Mouse (Mus musculus): ENCODE results near the gene Ccdc163. TPM values are rescaled to one million over a fixed set of nuclear protein-coding genes. Genes with fewer than 3 reads are reported as not detected.
"Not testable (repeated sequence)": the region's sequence is repeated elsewhere in the genome, so short reads cannot be mapped to it uniquely, and the experiment has no call there.

Ccdc163 gene
- not detected in 2 replicates for polyA plus RNA-seq (2012; ENCODE audit: insufficient read depth, insufficient read length, low replicate concordance, missing spikeins)

DNA sequence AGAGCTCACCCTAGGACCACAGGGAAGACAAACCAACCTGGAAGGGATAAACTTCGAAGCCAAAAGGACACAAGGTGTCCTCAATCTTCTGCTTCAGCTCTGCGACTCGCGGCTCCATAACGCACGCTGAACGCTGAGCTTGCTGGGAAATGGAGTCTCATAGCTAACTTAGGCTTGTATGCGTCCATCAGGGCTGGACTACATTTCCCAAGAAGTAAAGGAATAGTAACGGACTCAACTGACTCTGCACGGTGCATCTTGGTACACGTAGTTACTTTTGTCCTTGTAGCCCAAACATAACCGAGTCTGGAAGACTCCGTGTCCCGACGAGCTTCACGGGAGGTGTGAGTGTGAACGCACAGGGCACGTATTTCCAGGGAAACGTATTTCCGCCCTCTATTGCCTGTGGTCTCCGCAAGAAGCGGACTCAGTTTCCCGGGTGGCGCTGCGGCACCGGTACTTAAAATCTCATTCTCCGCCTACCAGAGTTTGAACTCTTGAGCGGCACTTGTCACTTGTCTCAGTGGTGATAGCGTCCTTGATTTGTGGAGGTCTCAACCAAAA is at the start of gene Ccdc163, which contains the start of gene Mmachc:
Gene Ccdc163 (plus strand): TSS at position 309 of the 564 bp plus-strand sequence.
Gene Mmachc (minus strand): TSS at position 206 of the 564 bp plus-strand sequence.
- Histone ChIP-seq H3K4me1 (ENCODE audit: control insufficient read depth, insufficient read depth, low read length) (no peaks in the 10 kb centered on the region; the same call in 1 of the 2 replicates), H3K4me3 (ENCODE audit: insufficient read depth, low read depth, low read length) (peak within 1 kb of the TSS; percentile 88), H3K27ac (ENCODE audit: insufficient read depth, low read depth, low read length) (peak within 1 kb of the TSS; percentile 87)
- WGBS, result under 1% methylated on average over 29 of the region's 29 CpGs
- TF ChIP-seq CTCF (IDR thresholded peaks at IDR 0.05; ENCODE audit: insufficient read depth, low read depth, low read length) (no peak), POLR2A (IDR thresholded peaks at IDR 0.05; ENCODE audit: insufficient read depth, low read depth, low read length) (peak; percentile 59)

DNA sequence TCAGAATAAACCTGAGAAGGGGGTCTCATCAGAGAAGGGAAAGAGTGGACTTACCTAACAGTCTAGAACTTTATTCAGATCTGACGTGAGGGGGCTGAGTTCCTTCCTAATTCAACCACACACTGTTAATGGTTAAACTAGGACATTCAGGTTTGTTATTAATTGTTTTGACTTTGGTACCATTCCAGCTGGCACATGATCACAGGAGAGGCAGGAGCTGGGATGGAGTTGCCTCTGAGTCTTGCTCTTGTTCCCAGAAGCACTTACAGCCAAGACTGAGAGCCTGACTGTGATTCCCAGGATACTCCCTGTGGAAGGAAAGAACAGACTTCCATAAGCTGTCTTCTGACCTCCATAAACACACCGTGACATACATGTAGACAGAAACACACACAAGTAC is 48.8 kb upstream of the Ccdc163 start:
- no peak for TF ChIP-seq POLR2A (IDR thresholded peaks at IDR 0.05; ENCODE audit: insufficient read depth, low read depth, low read length)
- TF ChIP-seq CTCF (IDR thresholded peaks at IDR 0.05; ENCODE audit: insufficient read depth, low read depth, low read length), result no peak
- Histone ChIP-seq H3K27ac (ENCODE audit: insufficient read depth, low read depth, low read length) (no peak overlapping the region), H3K4me3 (ENCODE audit: insufficient read depth, low read depth, low read length) (no peak overlapping the region), H3K4me1 (ENCODE audit: control insufficient read depth, insufficient read depth, low read length) (no peaks in the 10 kb centered on the region)
- 32% methylated on average over 2 of the region's 2 CpGs for WGBS

DNA sequence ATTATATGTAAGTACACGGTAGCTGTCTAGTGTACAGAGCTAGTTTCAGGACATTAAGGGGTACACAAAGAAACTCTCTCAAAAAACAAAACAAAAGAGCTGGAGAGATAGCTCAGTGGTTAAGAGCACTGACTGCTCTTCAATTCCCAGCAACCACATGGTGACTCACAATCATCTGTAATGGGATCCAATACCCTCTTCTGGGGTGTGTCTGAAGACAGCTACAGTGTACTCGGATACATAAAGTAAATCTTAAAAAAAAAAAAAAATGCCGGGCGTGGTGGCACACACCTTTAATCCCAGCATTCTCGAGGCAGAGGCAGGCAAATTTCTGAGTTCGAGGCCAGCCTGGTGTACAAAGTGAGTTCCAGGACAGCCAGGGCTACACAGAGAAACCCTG is 48.4 kb upstream of the Ccdc163 start:
- not testable (repeated sequence) for H3K4me3 ChIP-seq (ENCODE audit: insufficient read depth, low read depth, low read length); H3K4me1 ChIP-seq (ENCODE audit: control insufficient read depth, insufficient read depth, low read length); H3K27ac ChIP-seq (ENCODE audit: insufficient read depth, low read depth, low read length)
- 78% methylated on average over 6 of the region's 6 CpGs for WGBS

DNA sequence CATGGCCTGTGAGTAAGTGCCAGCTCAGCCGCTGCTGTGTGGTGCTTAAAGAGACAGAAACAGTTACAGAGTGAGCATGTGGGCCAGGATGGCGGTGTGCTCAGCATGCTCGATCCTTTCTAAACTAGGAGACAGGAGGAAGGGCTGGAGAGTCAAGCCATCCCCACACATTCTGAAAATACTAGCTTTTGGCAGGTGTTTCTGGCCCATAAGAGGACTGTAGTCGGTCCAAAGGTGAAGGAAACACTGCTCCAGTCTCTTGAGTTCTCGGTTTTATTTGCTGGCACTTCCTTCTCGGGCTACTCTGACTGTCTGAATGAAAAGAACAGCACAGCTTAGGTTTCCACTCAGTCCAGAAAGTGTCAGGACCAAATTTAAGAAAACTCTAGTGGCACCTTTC is 47.5 kb upstream of the Ccdc163 start:
- Histone ChIP-seq H3K4me1 (ENCODE audit: control insufficient read depth, insufficient read depth, low read length) (no peaks in the 10 kb centered on the region), H3K27ac (ENCODE audit: insufficient read depth, low read depth, low read length) (no peak overlapping the region), H3K4me3 (ENCODE audit: insufficient read depth, low read depth, low read length) (no peak overlapping the region)
- TF ChIP-seq CTCF (IDR thresholded peaks at IDR 0.05; ENCODE audit: insufficient read depth, low read depth, low read length) (no peak), POLR2A (IDR thresholded peaks at IDR 0.05; ENCODE audit: insufficient read depth, low read depth, low read length) (no peak)
- WGBS, result 67% methylated on average over 6 of the region's 6 CpGs

DNA sequence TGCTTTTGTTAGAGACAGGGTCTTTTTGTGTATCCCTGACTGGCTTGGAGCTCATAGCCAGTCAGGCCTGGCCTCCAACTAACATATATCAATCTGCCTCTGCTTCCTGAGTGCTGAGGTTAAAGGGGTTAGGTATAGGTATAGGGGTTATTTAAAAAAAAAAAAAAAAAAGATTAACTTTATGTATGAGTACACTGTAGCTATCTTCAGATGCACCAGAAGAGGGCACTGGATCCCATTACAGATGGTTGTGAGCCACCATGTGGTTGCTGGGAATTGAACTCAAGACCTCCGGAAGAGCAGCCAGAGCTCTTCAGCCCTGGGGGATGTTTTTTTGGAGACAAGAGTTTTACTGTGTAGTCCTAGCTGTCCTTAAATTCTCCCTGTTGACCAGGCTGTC is 46.3 kb upstream of the Ccdc163 start:
- no peak overlapping the region for H3K27ac ChIP-seq (ENCODE audit: insufficient read depth, low read depth, low read length)
- TF ChIP-seq CTCF (IDR thresholded peaks at IDR 0.05; ENCODE audit: insufficient read depth, low read depth, low read length), result no peak
- H3K4me1 ChIP-seq (ENCODE audit: control insufficient read depth, insufficient read depth, low read length), result no peaks in the 10 kb centered on the region
- 90% methylated on average over 1 of the region's 1 CpGs for WGBS
- no peak overlapping the region for H3K4me3 ChIP-seq (ENCODE audit: insufficient read depth, low read depth, low read length)

DNA sequence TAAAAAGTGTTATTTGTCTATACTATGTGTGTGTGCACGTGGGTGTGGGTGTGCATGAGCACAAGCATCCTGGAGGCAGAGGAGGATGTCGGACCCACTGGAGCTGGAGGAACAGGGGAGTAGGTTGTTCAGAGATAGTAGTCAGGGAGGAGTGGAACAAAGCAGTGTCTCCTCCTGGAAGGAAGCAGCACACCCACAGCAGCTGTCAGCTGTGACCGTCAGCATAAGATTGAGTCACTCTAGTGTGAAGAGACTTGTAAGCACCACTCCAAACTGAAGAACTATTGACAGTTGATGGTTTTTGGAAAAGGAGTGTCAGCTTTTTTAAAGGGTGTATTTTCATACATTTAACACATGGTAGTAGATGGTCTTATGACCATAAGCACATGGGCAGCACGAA is 41.7 kb upstream of the Ccdc163 start:
- H3K4me3 ChIP-seq (ENCODE audit: insufficient read depth, low read depth, low read length), result no peak overlapping the region
- H3K4me1 ChIP-seq (ENCODE audit: control insufficient read depth, insufficient read depth, low read length), result no peaks in the 10 kb centered on the region
- H3K27ac ChIP-seq (ENCODE audit: insufficient read depth, low read depth, low read length), result no peak overlapping the region
- WGBS, result 67% methylated on average over 4 of the region's 4 CpGs
- no peak for TF ChIP-seq CTCF (IDR thresholded peaks at IDR 0.05; ENCODE audit: insufficient read depth, low read depth, low read length)
- TF ChIP-seq POLR2A (IDR thresholded peaks at IDR 0.05; ENCODE audit: insufficient read depth, low read depth, low read length), result no peak

DNA sequence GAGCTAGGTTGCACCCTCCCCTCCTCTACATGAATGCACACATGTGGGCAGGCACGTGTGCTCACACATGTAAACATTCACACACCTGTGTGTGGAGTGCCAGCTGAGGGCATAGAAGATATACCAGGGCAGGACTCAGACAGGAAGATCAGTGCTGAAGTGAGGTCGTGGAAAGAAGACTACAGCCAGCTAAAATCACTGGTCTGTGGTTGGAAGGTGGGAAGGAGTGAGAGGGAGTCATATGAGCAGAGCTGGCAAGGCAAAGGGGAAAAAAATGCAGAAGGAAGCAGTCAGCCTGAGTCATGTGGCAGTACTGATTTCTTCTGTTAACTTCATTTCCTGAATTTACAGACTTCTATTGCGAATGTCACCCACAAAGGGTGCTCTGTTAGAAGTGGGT is 40.2 kb upstream of the Ccdc163 start:
- Histone ChIP-seq H3K4me1 (ENCODE audit: control insufficient read depth, insufficient read depth, low read length) (no peaks in the 10 kb centered on the region), H3K27ac (ENCODE audit: insufficient read depth, low read depth, low read length) (no peak overlapping the region), H3K4me3 (ENCODE audit: insufficient read depth, low read depth, low read length) (no peak overlapping the region)
- TF ChIP-seq CTCF (IDR thresholded peaks at IDR 0.05; ENCODE audit: insufficient read depth, low read depth, low read length), result no peak
- 52% methylated on average over 3 of the region's 3 CpGs for WGBS

DNA sequence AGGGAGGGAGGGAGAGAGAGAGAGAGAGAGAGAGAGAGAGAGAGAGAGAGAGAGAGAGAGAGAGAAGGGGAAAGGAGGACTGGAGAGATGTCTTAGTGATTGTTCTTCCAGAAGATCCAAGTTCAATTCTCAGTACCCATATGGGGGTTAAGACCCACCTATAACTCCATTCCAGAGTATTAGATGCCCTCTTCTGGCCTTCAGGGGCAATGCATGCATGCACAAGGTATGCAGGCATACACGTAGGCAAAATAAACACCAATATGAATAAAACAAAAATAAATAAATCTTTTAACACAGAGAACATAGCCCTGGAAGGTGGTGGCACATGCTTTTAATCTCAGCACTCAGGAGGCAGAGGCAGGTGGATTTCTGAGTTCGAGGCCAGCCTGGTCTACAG is 39.0 kb upstream of the Ccdc163 start:
- 71% methylated on average over 2 of the region's 2 CpGs for WGBS
- TF ChIP-seq CTCF (IDR thresholded peaks at IDR 0.05; ENCODE audit: insufficient read depth, low read depth, low read length) (no peak), POLR2A (IDR thresholded peaks at IDR 0.05; ENCODE audit: insufficient read depth, low read depth, low read length) (no peak)
- no peaks in the 10 kb centered on the region for H3K4me1 ChIP-seq (ENCODE audit: control insufficient read depth, insufficient read depth, low read length)
- no peak overlapping the region for H3K27ac ChIP-seq (ENCODE audit: insufficient read depth, low read depth, low read length)
- H3K4me3 ChIP-seq (ENCODE audit: insufficient read depth, low read depth, low read length), result no peak overlapping the region

DNA sequence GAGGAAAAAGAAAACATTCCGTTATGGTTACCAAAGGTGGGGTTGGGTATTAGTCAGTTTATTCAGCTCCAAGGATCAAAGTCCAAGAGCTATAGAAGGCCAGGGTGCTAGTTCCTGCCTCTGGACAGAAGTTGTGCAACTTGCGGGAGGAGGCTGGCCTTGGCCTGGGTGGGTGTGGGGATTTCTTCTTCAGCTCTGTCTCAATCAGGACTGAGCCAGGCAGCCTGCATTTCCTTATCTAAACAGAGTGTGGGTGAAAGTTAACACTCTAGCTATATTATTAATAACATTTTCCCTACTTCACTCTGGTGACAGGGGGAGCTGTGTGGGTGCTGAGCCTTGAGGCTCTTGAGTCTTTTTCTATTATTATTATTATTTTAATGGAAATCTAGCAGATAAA is 35.5 kb upstream of the Ccdc163 start:
- Histone ChIP-seq H3K4me1 (ENCODE audit: control insufficient read depth, insufficient read depth, low read length) (no peaks in the 10 kb centered on the region), H3K4me3 (ENCODE audit: insufficient read depth, low read depth, low read length) (no peak overlapping the region), H3K27ac (ENCODE audit: insufficient read depth, low read depth, low read length) (no peak overlapping the region)
- TF ChIP-seq CTCF (IDR thresholded peaks at IDR 0.05; ENCODE audit: insufficient read depth, low read depth, low read length), result no peak
- no peak for TF ChIP-seq POLR2A (IDR thresholded peaks at IDR 0.05; ENCODE audit: insufficient read depth, low read depth, low read length)
- WGBS, result 77% methylated on average over 2 of the region's 2 CpGs

DNA sequence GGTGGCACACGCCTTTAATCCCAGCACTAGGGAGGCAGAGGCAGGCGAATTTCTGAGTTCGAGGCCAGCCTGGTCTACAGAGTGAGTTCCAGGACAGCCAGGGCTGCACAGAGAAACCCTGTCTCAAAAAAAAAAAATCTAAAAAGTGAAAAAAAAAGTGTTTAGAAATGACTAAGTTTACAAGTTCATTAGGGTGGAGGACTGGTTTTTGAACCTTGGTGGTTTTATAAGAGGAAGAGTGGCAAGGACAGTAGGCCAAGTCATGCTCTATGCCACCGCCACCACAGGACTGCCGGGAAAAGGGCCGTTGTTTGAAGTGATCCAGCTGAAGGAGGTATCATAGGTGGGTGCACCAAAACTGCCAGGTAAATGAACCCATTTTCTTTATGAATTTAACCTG is 33.5 kb upstream of the Ccdc163 start:
- WGBS, result 94% methylated on average over 6 of the region's 6 CpGs
- not testable (repeated sequence) for H3K27ac ChIP-seq (ENCODE audit: insufficient read depth, low read depth, low read length); H3K4me1 ChIP-seq (ENCODE audit: control insufficient read depth, insufficient read depth, low read length); H3K4me3 ChIP-seq (ENCODE audit: insufficient read depth, low read depth, low read length)
